Mouse (Mus musculus): Measurements from ENCODE around the gene Slc22a6.

- no peak for TF ChIP-seq CTCF (IDR thresholded peaks at IDR 0.05; ENCODE audit: insufficient read depth, low read length)
- no peak for TF ChIP-seq POLR2A (IDR thresholded peaks at IDR 0.05; ENCODE audit: borderline replicate concordance, extremely low read depth, low read depth, low read length)
Observed at GRCm38 (mm10) chr19:8578970-8579342, 38.9 kb upstream of the Slc22a6 start.
